Mouse (Mus musculus): ENCODE results near the gene Adamts18.

GRCm38 (mm10) chr8:113723873-113724538, 124.5 kb downstream of the Adamts18 start:
- TF ChIP-seq CTCF (IDR thresholded peaks at IDR 0.05; ENCODE audit: low read depth) (no peak), EP300 (IDR thresholded peaks at IDR 0.05; ENCODE audit: low read depth) (no peak)
